14 mouse cellular contexts compared by ENCODE assay signal in genomic region chr6:145931341-145931740, GRCm38 (mm10). TPM values are rescaled to one million over a fixed set of nuclear protein-coding genes. Genes with fewer than 3 reads are reported as not detected.
DNase-seq lines count a peak whose midpoint lies in the region; ATAC-seq and TF ChIP-seq lines count a peak whose summit lies in the region.
"Had no signal": no experiment of that assay in that cellular context is flagged by ENCODE, and none has a peak within 500 bp of the region (broad histone marks: within the 10 kb centered on the region; RNA-seq: fewer than 3 reads in every experiment).

Gene Sspn (plus strand): TSS chr6:145931641.

- no peak for ATAC-seq in embryonic facial prominence, embryonic 12.5 days (ENCODE audit: insufficient number of reproducible peaks, insufficient read depth, low FRiP score, low TSS enrichment)
- no peak for ATAC-seq in heart, postnatal 0 days (ENCODE audit: insufficient read depth, low read depth)
- ATAC-seq in hindbrain, embryonic 16.5 days: no peak
- ATAC-seq in cerebellum, adult (ENCODE audit: insufficient number of reproducible peaks, low FRiP score, low TSS enrichment): no peak

- WGBS in embryonic facial prominence, embryonic 12.5 days: 71% methylated on average over 3 of the region's 3 CpGs
- WGBS in embryonic facial prominence, embryonic 10.5 days: 72% methylated on average over 3 of the region's 3 CpGs
- whole genome bisulfite sequencing in heart, postnatal 0 days: 59% methylated on average over 3 of the region's 3 CpGs
- 71% methylated on average over 3 of the region's 3 CpGs for WGBS in hindbrain, embryonic 16.5 days

- TF ChIP-seq EP300 in heart, postnatal 0 days (IDR thresholded peaks at IDR 0.05; ENCODE audit: low read depth): no peak

- H3K27ac ChIP-seq in embryonic facial prominence, embryonic 12.5 days: no peak within 1 kb of the TSS; the same call in 1 of the 2 replicates
- no peak within 1 kb of the TSS for H3K27ac ChIP-seq in embryonic facial prominence, embryonic 10.5 days (replicated peaks)
- H3K27ac ChIP-seq in heart, postnatal 0 days (ENCODE audit: low read depth): no peak within 1 kb of the TSS
- H3K27ac ChIP-seq in hindbrain, embryonic 16.5 days (ENCODE audit: low read depth, low read length): no peak within 1 kb of the TSS
- H3K27ac ChIP-seq: midbrain, embryonic 12.5 days; neural tube, embryonic 12.5 days had no signal

- peaks cover 14% of the 10 kb centered on the region; the same call in 1 of the 2 replicates for H3K4me1 ChIP-seq in embryonic facial prominence, embryonic 12.5 days
- H3K4me1 ChIP-seq in embryonic facial prominence, embryonic 10.5 days: peaks cover 13% of the 10 kb centered on the region
- peaks cover 7% of the 10 kb centered on the region for H3K4me1 ChIP-seq in heart, postnatal 0 days (ENCODE audit: control insufficient read depth, insufficient read depth)
- peaks cover 14% of the 10 kb centered on the region for H3K4me1 ChIP-seq in hindbrain, embryonic 16.5 days (ENCODE audit: control insufficient read depth, insufficient read depth, low read depth, low read length)

- H3K9ac ChIP-seq in embryonic facial prominence, embryonic 12.5 days: no peak within 1 kb of the TSS
- no peak within 1 kb of the TSS for H3K9ac ChIP-seq in heart, postnatal 0 days (replicated peaks; ENCODE audit: low read depth, low read length)
- no peak within 1 kb of the TSS for H3K9ac ChIP-seq in hindbrain, embryonic 16.5 days (ENCODE audit: low read depth, low read length)
- H3K9ac ChIP-seq: midbrain, embryonic 12.5 days; neural tube, embryonic 12.5 days had no signal

- DNase-seq in embryonic facial prominence, embryonic 10.5 days (ENCODE audit: low spot score): no peak
- no peak for DNase-seq in adrenal gland, postnatal 14 days
- DNase-seq in gastrocnemius, postnatal 14 days: no peak
- no peak for DNase-seq in heart, postnatal 0 days (ENCODE audit: low spot score)
- no peak for DNase-seq in spleen, adult 18-20 months
- DNase-seq: cerebellum, adult 2 months; lung, adult 18-20 months; right cerebral cortex, adult 18-20 months had no signal

- no peak within 1 kb of the TSS for H3K4me3 ChIP-seq in embryonic facial prominence, embryonic 12.5 days
- no peak within 1 kb of the TSS for H3K4me3 ChIP-seq in embryonic facial prominence, embryonic 10.5 days
- no peak within 1 kb of the TSS for H3K4me3 ChIP-seq in heart, postnatal 0 days (ENCODE audit: low read depth, low read length)
- no peak within 1 kb of the TSS for H3K4me3 ChIP-seq in hindbrain, embryonic 16.5 days (ENCODE audit: low read length)
- H3K4me3 ChIP-seq: midbrain, embryonic 12.5 days; neural tube, embryonic 12.5 days had no signal

- intact Hi-C loops in gastrocnemius, postnatal 14 days (cut with DNase I; ENCODE audit: low total_unique reads): loop anchor here (5.0 kb wide), 1 partner anchor 54 kb away; no protein-coding TSS in a partner anchor

- TF ChIP-seq CTCF in heart, postnatal 0 days (IDR thresholded peaks at IDR 0.05; ENCODE audit: low read depth): no peak

- H3K4me2 ChIP-seq in embryonic facial prominence, embryonic 12.5 days (replicated peaks): no peak within 1 kb of the TSS
- H3K4me2 ChIP-seq in heart, postnatal 0 days (ENCODE audit: low read depth, low read length): no peak within 1 kb of the TSS
- H3K4me2 ChIP-seq in hindbrain, embryonic 16.5 days (ENCODE audit: low read length): no peak within 1 kb of the TSS
- H3K4me2 ChIP-seq: midbrain, embryonic 12.5 days; neural tube, embryonic 12.5 days had no signal

- no peaks in the 10 kb centered on the region for H3K36me3 ChIP-seq in embryonic facial prominence, embryonic 12.5 days
- no peaks in the 10 kb centered on the region for H3K36me3 ChIP-seq in embryonic facial prominence, embryonic 10.5 days (replicated peaks)
- no peaks in the 10 kb centered on the region for H3K36me3 ChIP-seq in heart, postnatal 0 days (replicated peaks; ENCODE audit: control insufficient read depth, insufficient read depth, low read length)
- H3K36me3 ChIP-seq in hindbrain, embryonic 16.5 days (ENCODE audit: control insufficient read depth, insufficient read depth, low read length): no peaks in the 10 kb centered on the region
- H3K36me3 ChIP-seq: G1E; midbrain, embryonic 12.5 days; neural tube, embryonic 12.5 days had no signal

- H3K27me3 ChIP-seq in embryonic facial prominence, embryonic 12.5 days: no peaks in the 10 kb centered on the region
- no peaks in the 10 kb centered on the region for H3K27me3 ChIP-seq in embryonic facial prominence, embryonic 10.5 days (replicated peaks; ENCODE audit: low read depth, poor library complexity, severe bottlenecking)
- no peaks in the 10 kb centered on the region for H3K27me3 ChIP-seq in heart, postnatal 0 days (ENCODE audit: control insufficient read depth, insufficient read depth, low read length)
- H3K27me3 ChIP-seq in hindbrain, embryonic 16.5 days (replicated peaks; ENCODE audit: control insufficient read depth, insufficient read depth, low read length): no peaks in the 10 kb centered on the region
- H3K27me3 ChIP-seq: midbrain, embryonic 12.5 days; neural tube, embryonic 12.5 days had no signal

- no peaks in the 10 kb centered on the region for H3K9me3 ChIP-seq in embryonic facial prominence, embryonic 12.5 days
- H3K9me3 ChIP-seq in embryonic facial prominence, embryonic 10.5 days: 0 out of 2 replicates have a peak, but pooled peaks cover 3% of the 10 kb centered on the region
- H3K9me3 ChIP-seq in heart, postnatal 0 days (replicated peaks; ENCODE audit: control insufficient read depth, low read length): no peaks in the 10 kb centered on the region
- H3K9me3 ChIP-seq in hindbrain, embryonic 16.5 days (ENCODE audit: control insufficient read depth, low read length): no peaks in the 10 kb centered on the region
- H3K9me3 ChIP-seq: midbrain, embryonic 12.5 days; neural tube, embryonic 12.5 days had no signal

RNA-seq across cellular contexts. Expression of gene Sspn, which starts in this region (rescaled TPM):
- polyA plus RNA-seq in embryonic facial prominence, embryonic 12.5 days (2016; fragmentation: Nextera tagmentation; extraction: Ambion mirVana): 10.6 and 11.7 TPM in 2 replicates
- polyA plus RNA-seq in embryonic facial prominence, embryonic 10.5 days (2016; fragmentation: Nextera tagmentation; extraction: Ambion mirVana): 1.9 and 2.9 TPM in 2 replicates
- total RNA-seq in adrenal gland, postnatal 14 days (2021): 13.0 and 13.7 TPM in 2 replicates
- 10 to 100 TPM; 85.0 to 89.2 TPM for total RNA-seq in gastrocnemius, postnatal 14 days (2021)
- 64.2 and 74.1 TPM in 2 replicates for total RNA-seq in heart, postnatal 0 days (2014; rRNA removed; ENCODE audit: low replicate concordance)
- polyA plus RNA-seq in heart, postnatal 0 days (2015; fragmentation: Nextera tagmentation; extraction: Ambion mirVana): 92.0 and 93.6 TPM in 2 replicates
- polyA plus RNA-seq in hindbrain, embryonic 16.5 days (2015; fragmentation: Nextera tagmentation; extraction: Ambion mirVana): 5.8 and 6.4 TPM in 2 replicates
- polyA plus RNA-seq: G1E had no signal
